Mouse (Mus musculus) kidney, adult 11 months (tissue): ENCODE measurements around the gene Ghrl.

Experiments
- DNase-seq: peaks from one replicate; pipeline ENCODE4 v3.0.0; 2022

The Ghrl gene

DNA sequence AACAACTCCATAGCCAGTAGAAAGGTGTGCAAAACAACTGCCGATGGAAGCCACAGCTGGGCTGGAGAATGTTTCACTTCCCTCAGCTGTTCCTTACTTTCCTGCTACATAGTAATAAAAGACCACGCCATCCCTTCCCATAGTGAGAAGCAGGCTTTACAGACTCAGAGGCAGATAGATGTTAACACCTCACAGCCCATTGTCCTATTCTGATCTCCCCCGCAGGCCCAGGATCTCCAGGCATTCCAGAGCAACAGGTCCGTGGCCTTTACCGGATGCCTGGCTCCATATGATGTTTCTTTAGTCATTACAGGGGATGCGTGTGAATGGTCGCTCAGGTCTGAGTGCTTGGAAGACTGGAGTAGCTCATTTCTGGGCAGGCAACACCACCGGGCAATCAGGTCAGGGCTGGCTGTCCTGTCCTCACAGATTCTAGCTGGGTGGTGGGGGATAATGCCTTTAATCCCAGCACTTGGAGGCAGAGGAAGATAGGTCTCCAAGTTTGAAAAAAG lies 52.0 kb downstream of the Ghrl start:
- DNase-seq = no peak
